Mouse (Mus musculus) layer of hippocampus, adult 11-12 months (tissue): ENCODE data around the gene Rpl36a.

Experiments
- DNase-seq: peaks from one replicate; pipeline ENCODE4 v3.0.0; 2022; ENCODE audit warnings: low spot score

Gene Rpl36a

DNA sequence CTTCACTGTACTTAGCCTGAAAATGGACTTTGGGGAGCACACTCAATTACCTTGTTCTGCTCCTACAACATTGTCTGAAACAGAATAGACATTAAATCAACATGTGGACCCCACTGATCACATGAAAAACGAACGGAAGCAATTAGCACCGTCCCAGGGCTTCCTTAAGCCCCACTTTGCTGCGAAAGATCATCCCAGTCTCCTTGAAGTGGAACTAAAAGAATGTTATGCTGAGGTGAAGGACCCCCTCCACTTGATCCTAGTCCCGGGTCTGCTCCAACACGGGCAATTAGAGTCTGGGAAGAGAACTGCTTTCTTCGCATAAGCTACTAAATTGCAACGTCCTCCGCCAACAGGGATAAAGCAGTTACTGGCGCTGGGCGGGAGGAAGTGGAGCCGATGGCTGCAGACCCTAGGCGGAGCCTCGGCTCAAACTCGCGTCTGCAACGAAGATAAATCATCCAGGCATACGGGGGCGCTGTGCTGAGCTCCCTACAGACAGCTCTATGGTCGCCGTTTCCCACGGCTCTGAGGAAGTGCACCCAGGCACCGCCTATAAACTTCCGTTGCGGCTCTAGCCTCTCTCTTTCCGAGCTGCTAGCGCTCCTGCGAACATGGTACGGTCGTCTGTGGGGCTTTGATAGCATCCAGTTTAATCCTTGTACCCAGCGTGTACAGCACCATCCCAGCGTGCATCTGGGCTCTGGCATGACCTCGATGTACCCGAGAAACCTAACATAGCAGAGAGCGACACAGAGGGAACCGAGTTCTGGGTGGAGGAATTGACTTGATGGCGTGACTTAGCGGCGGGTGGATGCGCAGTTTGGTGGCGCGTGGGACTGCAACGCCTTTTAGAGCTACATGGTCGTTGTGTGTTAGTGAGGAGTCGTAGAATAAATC lies at the start of gene Rpl36a:
Rpl36a (plus strand) TSS at position 552 of the 900 bp plus-strand sequence.
- peak; percentile 90 for DNase-seq

GRCm38 (mm10) chrX:134539795-134540194 lies 45.7 kb upstream of the Rpl36a start:
- DNase-seq = peak; percentile 2

DNA sequence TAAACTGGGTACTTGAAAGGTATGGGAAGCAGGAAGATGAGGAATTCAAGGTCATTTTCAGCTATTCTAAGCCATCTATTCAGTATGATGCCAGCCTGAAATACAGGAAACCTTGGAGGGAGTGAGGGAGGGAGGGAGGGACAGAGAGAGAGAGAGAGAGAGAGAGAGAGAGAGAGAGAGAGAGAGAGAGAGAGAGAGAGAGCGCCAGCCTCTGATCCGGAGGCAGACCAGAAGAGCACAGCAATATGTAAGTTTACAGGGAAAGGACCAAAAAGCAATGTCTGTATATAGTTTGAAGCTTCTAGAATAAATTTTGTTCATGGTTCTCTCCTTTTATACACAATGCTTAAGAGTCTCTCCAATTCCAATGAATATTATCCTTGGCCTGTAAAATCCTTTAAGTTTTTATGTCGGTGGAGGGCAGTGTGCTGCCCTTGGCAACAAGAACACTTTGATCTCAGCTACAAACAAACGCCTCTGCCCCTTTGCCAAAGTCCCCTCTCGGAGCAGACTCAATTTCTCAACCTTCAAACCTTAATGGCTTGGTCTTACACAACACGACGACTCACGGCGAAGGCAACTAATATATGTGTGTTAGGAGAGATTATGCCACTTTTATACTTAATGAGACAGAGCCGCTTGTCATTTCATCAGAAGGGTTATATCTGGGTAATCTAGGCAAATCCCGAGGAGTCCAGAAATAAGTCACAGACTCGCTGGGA lies 44.9 kb upstream of the Rpl36a start:
- no peak for DNase-seq

- peak; percentile 15 for DNase-seq
Measured at GRCm38 (mm10) chrX:134541145-134541954, 44.1 kb upstream of the Rpl36a start, which contains the start of gene Timm8a1. TSS of gene Timm8a1 (minus strand) at chrX:134541865.

GRCm38 (mm10) chrX:134541955-134542308 lies 43.5 kb upstream of the Rpl36a start:
- DNase-seq = no peak

- DNase-seq = no peak
Measured at GRCm38 (mm10) chrX:134547330-134547729, 38.1 kb upstream of the Rpl36a start.

DNA sequence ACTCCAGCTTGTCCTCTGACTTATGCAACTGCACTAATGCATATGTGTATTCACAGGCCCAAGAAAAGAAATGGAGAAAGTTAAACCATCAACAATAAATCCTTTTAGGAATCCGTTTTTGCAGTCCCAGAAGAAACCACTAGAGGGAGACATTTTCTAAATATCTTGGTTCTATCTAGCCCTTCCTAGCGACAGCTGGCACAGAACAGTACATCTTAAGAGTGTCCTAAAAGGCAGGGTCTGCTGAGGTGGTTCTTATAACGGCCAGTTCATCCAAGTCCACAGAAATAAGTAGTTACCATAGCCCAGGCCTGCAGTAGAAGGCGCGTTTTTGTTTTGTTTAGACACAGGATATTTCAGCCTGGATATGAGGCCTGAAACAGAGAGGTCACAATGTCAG lies 34.6 kb upstream of the Rpl36a start:
- peak; percentile 33 for DNase-seq

DNA sequence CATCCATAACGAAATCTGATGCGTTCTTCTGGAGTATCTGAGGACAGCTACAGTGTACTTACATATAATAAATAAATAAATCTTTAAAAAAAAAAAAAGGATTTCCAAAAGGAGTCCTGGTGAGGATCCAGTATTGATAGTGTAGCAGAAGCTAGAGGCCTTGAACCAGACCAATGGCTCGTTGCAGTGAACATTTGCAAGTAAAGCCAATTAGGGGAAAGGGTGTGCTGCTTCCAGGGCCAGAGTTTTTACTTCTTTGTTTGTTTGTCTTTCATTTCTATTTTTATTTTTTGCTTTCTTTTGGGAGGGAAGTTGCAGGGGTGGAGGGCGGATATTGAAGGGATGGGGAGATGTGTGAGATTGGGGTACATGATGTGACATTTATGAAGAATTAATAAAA lies 32.1 kb upstream of the Rpl36a start:
- no peak for DNase-seq

DNA sequence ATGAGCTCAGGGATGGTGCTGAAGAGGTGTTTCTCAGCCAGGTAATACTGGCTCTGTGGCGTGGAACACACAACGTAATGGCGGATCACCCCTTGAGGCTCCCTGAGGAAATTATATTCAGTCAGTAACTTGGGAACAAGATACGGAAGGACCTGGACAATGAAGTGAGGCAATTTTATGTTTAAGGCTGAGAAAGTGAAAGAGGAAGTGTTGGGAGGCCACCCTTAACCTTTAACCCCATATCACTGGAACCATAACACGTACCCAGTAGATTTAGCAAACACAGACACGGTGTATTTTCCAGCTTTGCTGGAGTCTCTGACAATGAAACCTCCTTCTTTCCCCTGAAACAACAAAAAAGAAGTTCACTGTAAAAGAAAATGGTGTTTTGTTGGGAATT lies 31.0 kb upstream of the Rpl36a start:
- no peak for DNase-seq

DNA sequence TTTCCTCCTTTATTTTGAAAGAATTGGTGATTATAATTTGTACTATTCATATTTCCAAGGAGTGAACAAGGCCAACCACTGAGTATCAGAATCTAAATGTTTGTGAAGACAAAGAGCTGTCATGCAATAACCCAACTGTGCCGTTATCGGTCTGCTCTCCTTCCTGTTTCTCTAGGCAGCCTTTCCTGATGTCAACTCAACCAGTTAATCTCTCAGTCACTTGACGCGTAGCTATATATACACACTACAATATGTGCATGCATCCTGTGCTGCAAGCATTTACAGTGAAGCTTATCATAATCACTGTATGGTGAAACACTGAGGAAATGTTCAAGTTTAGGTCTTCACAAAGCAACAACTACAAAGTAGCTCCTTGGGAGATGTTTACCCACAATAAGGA lies 21.1 kb upstream of the Rpl36a start:
- no peak for DNase-seq

- DNase-seq = no peak
Measured at GRCm38 (mm10) chrX:134566536-134567222, 18.8 kb upstream of the Rpl36a start.

DNA sequence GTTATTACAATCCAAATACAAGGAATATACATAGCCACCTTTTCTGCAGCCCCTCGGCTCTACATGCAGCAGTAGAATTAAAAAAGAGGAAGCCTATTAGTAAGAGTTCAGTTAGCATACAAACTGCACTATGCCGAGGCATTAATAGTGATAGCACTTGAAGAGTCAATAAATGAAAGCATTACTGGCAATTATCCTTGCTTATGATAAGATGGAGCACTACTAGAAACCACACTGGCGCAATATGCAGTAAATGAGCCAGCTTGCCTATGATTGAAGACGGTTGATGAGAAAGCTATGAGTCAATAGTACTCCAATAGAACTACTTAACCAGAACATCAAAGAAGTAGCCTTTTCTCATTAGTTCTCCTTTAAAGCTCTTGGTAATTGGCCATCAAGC lies 7.6 kb upstream of the Rpl36a start:
- no peak for DNase-seq

GRCm38 (mm10) chrX:134580528-134581305 lies 4.7 kb upstream of the Rpl36a start:
- DNase-seq = no peak

DNA sequence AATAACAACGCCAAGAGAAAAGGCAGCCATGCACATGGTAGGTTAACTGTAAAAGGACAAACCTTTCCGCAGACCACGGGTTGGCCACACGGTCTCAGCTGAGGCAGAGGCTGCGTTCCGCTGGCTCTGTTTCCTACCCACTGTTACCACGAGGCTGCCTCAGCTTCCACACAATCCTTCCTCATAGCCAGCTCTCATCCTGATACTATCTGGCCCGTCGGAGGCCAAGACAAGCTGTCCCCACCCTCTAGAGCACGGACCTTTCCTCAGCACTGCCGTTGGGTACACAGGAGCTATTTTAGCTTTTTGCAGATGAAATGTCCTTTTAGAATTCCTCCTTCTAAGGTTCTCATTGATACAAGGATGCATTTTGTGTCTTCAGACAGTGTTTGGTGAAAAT lies 3.2 kb upstream of the Rpl36a start:
- DNase-seq = no peak

DNA sequence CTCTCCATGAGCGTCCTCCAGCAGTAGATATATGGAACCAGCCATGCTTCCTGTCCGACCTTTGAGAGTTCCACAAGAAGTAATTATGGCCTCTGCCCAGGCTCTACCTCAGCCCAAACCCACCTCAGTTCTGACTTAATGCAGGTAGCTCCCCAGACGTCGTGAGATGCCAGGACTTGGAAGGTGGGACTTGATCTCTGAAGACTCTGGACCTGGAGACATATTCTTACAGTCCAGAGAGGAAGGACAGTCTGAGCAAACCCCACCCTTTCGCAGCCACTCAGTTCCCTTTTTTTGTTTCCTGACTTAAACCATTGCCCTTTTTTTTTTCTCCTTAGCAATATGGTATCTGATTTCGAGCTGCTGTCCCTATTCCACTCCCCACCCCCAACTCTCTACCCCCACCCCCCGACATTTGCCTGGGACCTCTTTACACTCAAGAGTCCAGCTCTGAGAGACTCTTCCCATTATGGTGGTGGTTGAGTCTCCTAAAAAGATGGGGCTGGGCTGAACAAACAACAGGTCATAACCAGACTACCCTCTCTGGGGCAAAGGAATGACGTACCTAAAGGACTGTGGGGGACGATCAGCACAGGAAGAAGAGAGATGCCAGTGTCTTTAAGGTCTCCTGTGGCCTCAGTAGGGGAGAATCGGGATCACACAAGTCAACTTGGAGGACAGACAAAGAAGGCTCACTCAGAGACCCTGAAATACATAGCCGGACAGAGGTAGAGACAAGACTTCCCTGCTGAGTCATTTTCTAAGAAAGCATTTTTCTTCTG lies 2.4 kb upstream of the Rpl36a start, which contains the start of gene Btk:
Btk (minus strand) TSS at position 683 of the 782 bp plus-strand sequence.
- DNase-seq = no peak

GRCm38 (mm10) chrX:134586447-134586846 lies 993 bp downstream of the Rpl36a start:
- DNase-seq = no peak

- no peak for DNase-seq
Measured at GRCm38 (mm10) chrX:134588261-134588660, 2.8 kb downstream of the Rpl36a start.

DNA sequence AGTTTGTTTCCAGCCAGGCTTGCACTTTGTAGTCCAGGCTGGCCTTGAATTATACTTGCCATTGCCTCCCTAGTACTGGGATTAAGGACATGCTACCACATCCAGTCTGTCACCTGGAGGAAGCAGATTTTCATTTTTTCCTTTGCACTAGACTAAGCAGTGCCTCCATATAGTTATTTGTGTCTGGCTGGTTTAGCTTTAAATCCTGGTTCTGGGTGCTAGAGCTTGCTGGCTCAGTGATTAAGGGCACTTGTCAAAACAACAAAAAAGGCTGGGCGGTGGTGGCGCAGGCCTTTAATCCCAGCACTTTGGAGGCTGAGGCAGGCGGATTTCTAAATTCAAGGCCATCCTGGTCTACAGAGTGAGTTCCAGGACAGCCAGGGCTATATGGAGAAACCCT lies 3.5 kb downstream of the Rpl36a start:
- no peak for DNase-seq

DNA sequence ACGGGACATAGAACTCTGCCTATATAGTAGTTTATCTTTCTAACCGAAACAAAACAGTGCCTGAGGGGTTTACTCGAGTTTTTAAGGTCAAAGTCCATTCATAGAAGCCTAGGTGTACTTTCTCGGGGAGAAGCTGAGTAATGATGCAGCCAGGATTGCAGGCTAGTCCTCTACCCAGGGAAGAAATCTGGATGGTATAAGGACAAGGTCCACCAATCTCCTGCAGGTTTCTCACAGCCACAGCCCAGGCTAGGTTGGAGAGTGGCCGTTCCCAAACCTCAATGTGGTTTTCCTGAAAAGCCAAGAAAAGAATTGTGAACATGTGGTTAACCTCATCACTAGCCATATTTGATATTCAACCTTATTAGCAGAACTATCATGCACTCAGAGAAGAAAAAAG lies 4.4 kb downstream of the Rpl36a start:
- no peak for DNase-seq

DNA sequence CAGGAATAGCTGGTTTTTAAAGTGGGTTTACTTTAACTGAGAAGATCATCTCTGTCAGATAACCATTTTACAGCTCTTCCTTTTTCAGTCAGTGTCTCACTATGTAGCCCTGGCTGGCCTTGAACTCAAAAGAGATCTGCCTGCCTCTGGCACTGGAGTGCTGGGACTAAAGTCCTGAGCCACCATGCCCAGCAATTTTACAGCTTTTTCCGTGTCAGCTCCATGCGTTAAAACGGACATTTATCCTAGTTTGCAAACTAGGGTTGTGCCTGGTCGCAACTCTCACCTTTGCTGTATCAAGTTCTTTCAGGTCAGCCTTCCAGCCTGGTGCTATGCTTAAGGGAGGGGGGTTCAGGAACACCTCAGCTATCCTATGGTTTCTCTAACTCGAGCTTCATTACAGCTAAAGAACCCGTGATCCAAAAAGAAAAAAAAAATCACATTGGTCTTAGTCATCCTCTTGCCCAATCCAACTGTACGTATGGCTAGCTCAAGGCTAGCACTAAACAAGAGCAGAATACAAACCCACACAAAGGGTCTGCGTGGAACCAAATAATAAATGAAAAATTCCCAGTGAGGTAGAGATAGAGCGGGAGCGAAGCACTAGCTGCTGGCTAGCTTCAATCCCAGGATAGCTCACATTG lies 14.6 kb downstream of the Rpl36a start:
- DNase-seq = no peak
